In the genomic region with DNA sequence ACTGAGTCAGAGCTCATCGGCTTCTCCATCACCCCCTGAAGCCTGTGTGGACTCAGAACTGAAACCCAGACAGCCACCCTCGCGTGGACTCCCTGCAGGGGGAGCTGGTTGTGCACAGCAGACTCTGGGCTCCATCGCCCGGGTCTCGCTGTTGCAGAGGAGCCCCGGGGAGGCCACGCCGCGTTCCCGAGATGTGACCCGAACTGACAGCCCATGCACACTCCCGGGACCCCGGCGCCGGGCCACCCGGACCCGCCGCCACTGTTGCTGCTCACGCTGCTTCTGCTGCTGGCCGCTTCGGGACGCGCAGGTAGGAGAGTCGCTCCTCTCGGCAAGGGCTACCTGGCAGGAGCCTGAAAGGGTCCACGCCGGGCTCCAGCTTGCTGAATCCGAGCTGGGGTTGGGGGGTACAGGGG, we compare ENCODE assay signal across 8 mouse cellular contexts. TPM values are rescaled to one million over a fixed set of nuclear protein-coding genes. Genes with fewer than 3 reads are reported as not detected.
DNase-seq lines count a peak whose midpoint lies in the region; ATAC-seq lines count a peak whose summit lies in the region.

Il20ra (plus strand) TSS at position 150 of the 416 bp plus-strand sequence.

- no peak within 1 kb of the TSS for H3K27ac ChIP-seq in hindbrain, embryonic 15.5 days (replicated peaks)

- peaks cover 14% of the 10 kb centered on the region for H3K27me3 ChIP-seq in hindbrain, embryonic 15.5 days

- peak within 1 kb of the TSS; percentile 56 for H3K9ac ChIP-seq in hindbrain, embryonic 15.5 days

- 1% methylated on average over 29 of the region's 29 CpGs for WGBS in hindbrain, embryonic 15.5 days

- DNase-seq in cerebellum, adult 11-12 months = no peak
- DNase-seq in brain, embryonic 18.5 days (ENCODE audit: low read depth, low spot score) = peak; percentile 20
- DNase-seq in left cerebral cortex, postnatal 14 days (ENCODE audit: low spot score in 2 of 2) = peak; percentile 40 to 65
- peak; percentile 62 for DNase-seq in right cerebral cortex, postnatal 4 days

- H3K36me3 ChIP-seq in hindbrain, embryonic 15.5 days = no peaks in the 10 kb centered on the region

- intact Hi-C loops in left cerebral cortex, postnatal 14 days (cut with DNase I) = loop anchor here (2.0 to 5.0 kb wide), 2 partner anchors 100 to 180 kb away; no protein-coding TSS in a partner anchor

- ATAC-seq in cerebellum, adult (ENCODE audit: insufficient number of reproducible peaks, low FRiP score, low TSS enrichment) = peak; percentile 51; the same call in 1 of the 2 replicates
- ATAC-seq in frontal cortex, adult (ENCODE audit: low TSS enrichment) = peak; percentile 99
- peak; percentile 79; the same call in 1 of the 2 replicates for ATAC-seq in hindbrain, embryonic 15.5 days (ENCODE audit: low FRiP score, low read depth)
- ATAC-seq in megakaryocyte-erythroid progenitor cell, adult 5-6 weeks (replicated peaks; ENCODE audit: low FRiP score, low TSS enrichment, poor library complexity, severe bottlenecking) = peak; percentile 74

- H3K4me2 ChIP-seq in hindbrain, embryonic 15.5 days = peak within 1 kb of the TSS; percentile 92

- H3K4me1 ChIP-seq in hindbrain, embryonic 15.5 days (replicated peaks) = peaks cover 10% of the 10 kb centered on the region

- H3K9me3 ChIP-seq in hindbrain, embryonic 15.5 days = no peaks in the 10 kb centered on the region

- peak within 1 kb of the TSS; percentile 51 for H3K4me3 ChIP-seq in hindbrain, embryonic 15.5 days

RNA-seq across cellular contexts. Expression of gene Il20ra, which starts in this region (rescaled TPM):
- 0.58 and 0.82 TPM in 2 replicates for polyA plus RNA-seq in hindbrain, embryonic 15.5 days (2015; fragmentation: Nextera tagmentation; extraction: Ambion mirVana)
- under 1 TPM; 0.32 to 0.33 TPM for total RNA-seq in left cerebral cortex, postnatal 14 days (2021)
- not detected in 2 replicates for total RNA-seq in megakaryocyte-erythroid progenitor cell, adult 5-6 weeks (2014; fragmentation: Nextera tagmentation)
- total RNA-seq in megakaryocyte-erythroid progenitor cell, adult 5-6 weeks (2017) = not detected in 2 replicates

Comparison
In these comparisons a context has a peak if more than half of its experiments do, and no peak if none do; other contexts are left out.
1. Peak in ATAC-seq, H3K4me3 ChIP-seq, H3K9ac ChIP-seq and H3K4me2 ChIP-seq in hindbrain, embryonic 15.5 days; RNA of the gene not detected or under 1 TPM.
2. Peak in DNase-seq in left cerebral cortex, postnatal 14 days; RNA of the gene not detected or under 1 TPM.
3. Peak in ATAC-seq in megakaryocyte-erythroid progenitor cell, adult 5-6 weeks; RNA of the gene not detected or under 1 TPM.